Mouse (Mus musculus) heart, adult 10 weeks (tissue): ENCODE measurements around the gene Olfr178. TPM values are rescaled to one million over a fixed set of nuclear protein-coding genes. Genes with fewer than 3 reads are reported as not detected.

Source experiments
- polyA plus RNA-seq: library from polyadenylated mRNA; stranded (reverse); fragments of 350-450 nt; fragmentation: Illumina TruSeq; extraction: RNeasy Lipid Tissue Mini Kit (QIAGEN cat#74804); gene quantifications from one replicate; pipeline ENCODE4 v1.2.3, GENCODE M21; 2014; ENCODE audit warnings: low read depth, low replicate concordance

Olfr178 gene
- polyA plus RNA-seq: not detected

DNA sequence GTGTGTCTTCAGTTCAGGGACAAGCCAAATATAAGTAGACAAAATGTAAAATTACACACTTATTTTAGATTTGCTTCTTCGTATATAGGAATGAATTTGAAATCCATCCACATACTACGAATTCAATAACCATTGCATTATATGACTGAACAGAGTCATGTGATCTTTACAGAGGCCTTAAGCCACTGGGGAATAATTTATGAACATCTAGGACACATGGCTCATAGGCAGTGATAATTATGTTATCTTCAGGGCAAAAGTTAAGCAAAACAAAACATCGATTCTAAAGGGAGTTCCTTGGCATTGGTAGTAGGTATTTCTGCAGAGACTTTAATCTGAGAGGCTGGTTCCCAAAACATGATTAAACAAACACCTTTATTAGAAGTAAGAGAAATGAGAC lies at the start of gene Olfr178:
Gene Olfr178, minus strand, starts transcription at position 101 of the 400 bp plus-strand sequence.

GRCm38 (mm10) chr16:58929292-58929691 lies 37.4 kb upstream of the Olfr178 start, which contains the start of gene Olfr180:
TSS of gene Olfr180 (minus strand) at chr16:58929392.

GRCm38 (mm10) chr16:58928655-58929054 lies 36.8 kb upstream of the Olfr178 start, which contains the start of gene Olfr181:
TSS of gene Olfr181 (minus strand) at chr16:58928755.

GRCm38 (mm10) chr16:58874668-58875067 lies 17.2 kb downstream of the Olfr178 start, which contains the start of gene Olfr177:
TSS of gene Olfr177 (minus strand) at chr16:58874768.

Other genes starting within 250 kb of the Olfr178 start
- 37.1 TPM for gene Cpox, start 221.8 kb downstream of the Olfr178 start, polyA plus RNA-seq
- gene Gpr15, start 173.0 kb downstream of the Olfr178 start, polyA plus RNA-seq: not detected
- 39.5 TPM for gene Cldnd1, start 164.2 kb downstream of the Olfr178 start, polyA plus RNA-seq
- not detected for gene Olfr172, start 128.9 kb downstream of the Olfr178 start, polyA plus RNA-seq
- not detected for gene Olfr173, start 91.8 kb downstream of the Olfr178 start, polyA plus RNA-seq
- not detected for gene Olfr175-ps1, start 65.3 kb downstream of the Olfr178 start, polyA plus RNA-seq
- gene Olfr177, start 17.3 kb downstream of the Olfr178 start, polyA plus RNA-seq: not detected
- gene Olfr181, start 36.7 kb upstream of the Olfr178 start, polyA plus RNA-seq: not detected
- not detected for gene Olfr180, start 37.3 kb upstream of the Olfr178 start, polyA plus RNA-seq
- not detected for gene Olfr183, start 103.3 kb upstream of the Olfr178 start, polyA plus RNA-seq
- not detected for gene Olfr186, start 138.2 kb upstream of the Olfr178 start, polyA plus RNA-seq
- gene Olfr187, start 147.7 kb upstream of the Olfr178 start, polyA plus RNA-seq: not detected
- gene Olfr190, start 185.9 kb upstream of the Olfr178 start, polyA plus RNA-seq: not detected
- not detected for gene Olfr191, start 197.8 kb upstream of the Olfr178 start, polyA plus RNA-seq
- not detected for gene Olfr193, start 219.8 kb upstream of the Olfr178 start, polyA plus RNA-seq
- gene Olfr194, start 229.0 kb upstream of the Olfr178 start, polyA plus RNA-seq: not detected